Mouse (Mus musculus) embryo, embryonic 9.5 days (tissue): ENCODE measurements around the gene Plce1.

Experiments used
- DNase-seq: peaks from one replicate; pipeline ENCODE4 v3.0.0-alpha.2; 2017; ENCODE audit errors: extremely low spot score

Gene Plce1

GRCm38 (mm10) chr19:38582861-38583260 is 102.0 kb downstream of the Plce1 start:
- DNase-seq: no peak

GRCm38 (mm10) chr19:38587559-38587958 is 106.7 kb downstream of the Plce1 start:
- no peak for DNase-seq

- no peak for DNase-seq
These were observed 108.6 kb downstream of the Plce1 start for GRCm38 (mm10) chr19:38589466-38589865.

GRCm38 (mm10) chr19:38589941-38590340 is 109.0 kb downstream of the Plce1 start:
- no peak for DNase-seq

GRCm38 (mm10) chr19:38592566-38593224 is 111.8 kb downstream of the Plce1 start:
- DNase-seq: no peak

GRCm38 (mm10) chr19:38593225-38593897 is 112.5 kb downstream of the Plce1 start:
- no peak for DNase-seq

GRCm38 (mm10) chr19:38596096-38596495 is 115.2 kb downstream of the Plce1 start:
- no peak for DNase-seq

GRCm38 (mm10) chr19:38597392-38597791 is 116.5 kb downstream of the Plce1 start:
- no peak for DNase-seq

GRCm38 (mm10) chr19:38599001-38599400 is 118.1 kb downstream of the Plce1 start:
- no peak for DNase-seq

- DNase-seq: no peak
These were observed 120.2 kb downstream of the Plce1 start for GRCm38 (mm10) chr19:38601127-38601526.

- DNase-seq: no peak
These were observed 121.9 kb downstream of the Plce1 start for GRCm38 (mm10) chr19:38602811-38603210.

GRCm38 (mm10) chr19:38607236-38607635 is 126.3 kb downstream of the Plce1 start:
- DNase-seq: no peak

GRCm38 (mm10) chr19:38608951-38609654 is 128.2 kb downstream of the Plce1 start:
- DNase-seq: no peak

GRCm38 (mm10) chr19:38610291-38610690 is 129.4 kb downstream of the Plce1 start:
- no peak for DNase-seq

GRCm38 (mm10) chr19:38610809-38611208 is 129.9 kb downstream of the Plce1 start:
- DNase-seq: no peak

- no peak for DNase-seq
These were observed 133.3 kb downstream of the Plce1 start for GRCm38 (mm10) chr19:38614067-38614675.

- no peak for DNase-seq
These were observed 134.4 kb downstream of the Plce1 start for GRCm38 (mm10) chr19:38615356-38615755.

- DNase-seq: no peak
These were observed 139.2 kb downstream of the Plce1 start for GRCm38 (mm10) chr19:38620134-38620533.

- DNase-seq: no peak
These were observed 140.6 kb downstream of the Plce1 start for GRCm38 (mm10) chr19:38621546-38621945.

- DNase-seq: no peak
These were observed 145.5 kb downstream of the Plce1 start for GRCm38 (mm10) chr19:38626246-38627015.

- DNase-seq: no peak
These were observed 146.3 kb downstream of the Plce1 start for GRCm38 (mm10) chr19:38627075-38627768.
